Mouse (Mus musculus): ENCODE measurements around the gene 4930451I11Rik. TPM values are rescaled to one million over a fixed set of nuclear protein-coding genes. Genes with fewer than 3 reads are reported as not detected.

4930451I11Rik gene
- total RNA-seq, 2 experiments from 2014 or later: not detected

Other genes starting within 250 kb of the 4930451I11Rik start
- gene Apobr, start 246.7 kb downstream of the 4930451I11Rik start, total RNA-seq (2021): under 1 TPM; 0.40 to 0.42 TPM
- 10 to 100 TPM; 28.3 to 32.9 TPM for gene Cln3, start 245.8 kb downstream of the 4930451I11Rik start, total RNA-seq (2021)
- gene Il27, start 236.7 kb downstream of the 4930451I11Rik start, total RNA-seq (2021): not detected
- gene Nupr1, start 200.8 kb downstream of the 4930451I11Rik start, total RNA-seq (2021): 1 to 10 TPM; 7.5 to 7.9 TPM
- 10 to 100 TPM; 25.6 to 30.3 TPM for gene Sgf29, start 182.3 kb downstream of the 4930451I11Rik start, total RNA-seq (2021)
- 10 to 100 TPM in 1 of 2 experiments, 1 to 10 TPM in 1; 6.3 to 11.2 TPM for gene Sult1a1, start 155.2 kb downstream of the 4930451I11Rik start, total RNA-seq (2021)
- gene Bola2, start 136.2 kb downstream of the 4930451I11Rik start, total RNA-seq (2021): 100 to 1,000 TPM in 1 of 2 experiments, 10 to 100 TPM in 1; 98.8 to 109 TPM
- gene Slx1b, start 135.9 kb downstream of the 4930451I11Rik start, total RNA-seq (2021): 10 to 100 TPM; 16.2 to 16.4 TPM
- gene Coro1a, start 123.9 kb downstream of the 4930451I11Rik start, total RNA-seq (2021): 100 to 1,000 TPM; 114 to 121 TPM
- 100 to 1,000 TPM; 144 to 146 TPM for gene Mapk3, start 72.0 kb downstream of the 4930451I11Rik start, total RNA-seq (2021)
- gene Gdpd3, start 65.3 kb downstream of the 4930451I11Rik start, total RNA-seq (2021): 1 to 10 TPM; 2.5 to 5.1 TPM
- gene Ypel3, start 54.7 kb downstream of the 4930451I11Rik start, total RNA-seq (2021): 100 to 1,000 TPM; 278 to 291 TPM
- 1 to 10 TPM in 1 of 2 experiments, under 1 TPM in 1; 0.75 to 1.1 TPM for gene Tbx6, start 50.2 kb downstream of the 4930451I11Rik start, total RNA-seq (2021)
- gene Ppp4c, start 39.1 kb downstream of the 4930451I11Rik start, total RNA-seq (2021): 10 to 100 TPM; 54.3 to 59.5 TPM
- 10 to 100 TPM; 75.1 to 83.3 TPM for gene Fam57b, start 34.0 kb downstream of the 4930451I11Rik start, total RNA-seq (2021)
- 10 to 100 TPM; 16.1 to 17.7 TPM for gene Doc2a, start 15.8 kb upstream of the 4930451I11Rik start, total RNA-seq (2021)
- gene Hirip3, start 30.3 kb upstream of the 4930451I11Rik start, total RNA-seq (2021): 10 to 100 TPM; 29.5 to 32.0 TPM
- gene Ino80e, start 30.7 kb upstream of the 4930451I11Rik start, total RNA-seq (2021): 10 to 100 TPM; 53.5 to 56.0 TPM
- 100 to 1,000 TPM; 151 to 165 TPM for gene Taok2, start 53.1 kb upstream of the 4930451I11Rik start, total RNA-seq (2021)
- 10 to 100 TPM; 23.2 to 23.8 TPM for gene Tmem219, start 91.3 kb upstream of the 4930451I11Rik start, total RNA-seq (2021)
- 100 to 1,000 TPM; 161 to 171 TPM for gene Kctd13, start 97.2 kb upstream of the 4930451I11Rik start, total RNA-seq (2021)
- 10 to 100 TPM; 34.1 to 35.4 TPM for gene Asphd1, start 117.9 kb upstream of the 4930451I11Rik start, total RNA-seq (2021)
- 100 to 1,000 TPM; 427 to 447 TPM for gene Sez6l2, start 118.9 kb upstream of the 4930451I11Rik start, total RNA-seq (2021)
- 100 to 1,000 TPM; 159 to 164 TPM for gene Cdipt, start 144.3 kb upstream of the 4930451I11Rik start, total RNA-seq (2021)
- gene Cdiptos, start 144.5 kb upstream of the 4930451I11Rik start, total RNA-seq (2021): under 1 TPM in 1 of 2 experiments, not detected in 1; 0.35 TPM
- gene Mvp, start 183.0 kb upstream of the 4930451I11Rik start, total RNA-seq (2021): 1 to 10 TPM; 7.2 to 8.4 TPM
- under 1 TPM in 1 of 2 experiments, not detected in 1; 0.90 TPM for gene Pagr1b, start 184.8 kb upstream of the 4930451I11Rik start, total RNA-seq (2021)
- 10 to 100 TPM; 10.4 to 16.2 TPM for gene Pagr1a, start 185.7 kb upstream of the 4930451I11Rik start, total RNA-seq (2021)
- gene Gm42742, start 189.5 kb upstream of the 4930451I11Rik start, total RNA-seq (2021): 10 to 100 TPM; 68.6 to 82.2 TPM
- 100 to 1,000 TPM; 229 to 233 TPM for gene Prrt2, start 189.6 kb upstream of the 4930451I11Rik start, total RNA-seq (2021)
- 100 to 1,000 TPM; 258 to 261 TPM for gene Maz, start 195.4 kb upstream of the 4930451I11Rik start, total RNA-seq (2021)
- 1 to 10 TPM; 6.9 to 7.3 TPM for gene Kif22, start 210.8 kb upstream of the 4930451I11Rik start, total RNA-seq (2021)